Mouse (Mus musculus): ENCODE data around the gene Igfn1. TPM values are rescaled to one million over a fixed set of nuclear protein-coding genes. Genes with fewer than 3 reads are reported as not detected.

Igfn1 gene
- polyA plus RNA-seq, 1 experiment from 2014 or later = 0.09 TPM

DNA sequence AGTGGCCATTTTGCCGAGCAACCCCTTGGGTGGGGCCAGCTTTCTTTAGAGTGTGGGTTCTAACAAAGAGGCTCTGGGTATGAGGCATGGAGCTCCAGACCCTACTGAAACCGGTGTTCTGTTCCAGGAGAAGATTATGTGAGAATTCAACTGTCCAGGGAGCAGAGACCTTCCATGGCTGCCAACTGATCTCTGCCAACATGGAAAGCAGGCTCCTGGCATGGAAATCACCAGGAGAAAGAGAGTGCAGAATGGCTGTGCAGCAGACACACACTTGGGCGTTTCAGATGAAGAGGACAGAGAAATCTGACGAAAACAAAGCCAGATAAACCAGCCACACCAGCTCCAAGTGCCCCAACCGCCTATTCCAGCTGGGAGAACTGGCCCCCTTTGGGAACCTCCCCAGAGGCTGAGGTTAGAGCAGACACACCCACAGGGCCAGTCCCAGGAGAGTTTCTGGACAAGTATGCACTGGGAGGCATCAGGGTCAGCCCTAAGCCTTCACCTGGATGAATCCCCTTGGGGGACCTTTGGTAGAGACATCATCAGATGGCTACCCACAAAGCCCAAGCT is 89.6 kb downstream of the Igfn1 start:
- Histone ChIP-seq H3K9me3 (no peaks in the 10 kb centered on the region), H3K36me3 (no peaks in the 10 kb centered on the region), H3K4me1 (replicated peaks) (peaks cover 18% of the 10 kb centered on the region), H3K27ac (no peak overlapping the region), H3K4me3 (no peak overlapping the region), H3K27me3 (ENCODE audit: insufficient read depth, poor library complexity, severe bottlenecking) (peaks cover 89% of the 10 kb centered on the region)
- DNase-seq (ENCODE audit: low spot score) = no peak
- 31% methylated on average over 5 of the region's 5 CpGs for WGBS

- WGBS = 75% methylated on average over 4 of the region's 4 CpGs
These were observed 92.5 kb downstream of the Igfn1 start for GRCm38 (mm10) chr1:135913657-135914056.

GRCm38 (mm10) chr1:135909381-135909780 is 96.8 kb downstream of the Igfn1 start:
- no peaks in the 10 kb centered on the region for H3K36me3 ChIP-seq
- H3K4me1 ChIP-seq (replicated peaks) = peaks cover 17% of the 10 kb centered on the region
- H3K4me3 ChIP-seq = no peak overlapping the region
- no peak overlapping the region for H3K27ac ChIP-seq
- 21% methylated on average over 6 of the region's 6 CpGs for WGBS
- no peak for DNase-seq (ENCODE audit: low spot score)
- H3K9me3 ChIP-seq = no peaks in the 10 kb centered on the region
- peaks cover 41% of the 10 kb centered on the region for H3K27me3 ChIP-seq (ENCODE audit: insufficient read depth, poor library complexity, severe bottlenecking)

More at GRCm38 (mm10) chr1:135913657-135914056, 92.5 kb downstream of the Igfn1 start:
- DNase-seq (ENCODE audit: low spot score) = no peak
- H3K36me3 ChIP-seq = no peaks in the 10 kb centered on the region
- H3K27me3 ChIP-seq (ENCODE audit: insufficient read depth, poor library complexity, severe bottlenecking) = peaks cover 79% of the 10 kb centered on the region
- peaks cover 27% of the 10 kb centered on the region for H3K4me1 ChIP-seq (replicated peaks)
- no peak overlapping the region for H3K27ac ChIP-seq
- H3K9me3 ChIP-seq = no peaks in the 10 kb centered on the region
- H3K4me3 ChIP-seq = no peak overlapping the region

DNA sequence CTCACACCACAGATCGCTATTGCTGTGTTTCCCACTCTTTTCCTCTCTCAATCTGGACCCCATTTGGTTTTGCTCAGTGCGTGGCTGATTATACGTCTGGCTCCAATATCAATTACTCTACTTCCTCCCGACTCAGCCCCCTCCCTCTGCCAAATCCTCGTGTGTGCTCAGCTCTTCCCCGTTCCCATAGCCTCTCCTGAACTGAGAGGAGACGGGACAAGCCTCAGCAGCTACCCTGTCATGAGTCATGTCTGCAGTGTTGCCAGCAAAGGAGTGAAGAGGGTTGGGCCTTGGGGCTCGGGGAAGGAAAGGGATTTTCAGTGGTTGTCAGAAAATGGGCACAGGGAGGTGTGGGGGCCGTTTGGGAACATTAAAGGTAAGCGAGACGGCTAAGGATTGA is 99.4 kb downstream of the Igfn1 start:
- DNase-seq (ENCODE audit: low spot score) = no peak
- H3K4me1 ChIP-seq (replicated peaks) = peaks cover 17% of the 10 kb centered on the region
- H3K27me3 ChIP-seq (ENCODE audit: insufficient read depth, poor library complexity, severe bottlenecking) = peaks cover 26% of the 10 kb centered on the region
- H3K4me3 ChIP-seq = no peak overlapping the region
- WGBS = 78% methylated on average over 11 of the region's 11 CpGs
- H3K9me3 ChIP-seq = no peaks in the 10 kb centered on the region
- H3K36me3 ChIP-seq = no peaks in the 10 kb centered on the region
- no peak overlapping the region for H3K27ac ChIP-seq

Other genes starting within 250 kb of the Igfn1 start
- gene Phlda3, start 240.2 kb downstream of the Igfn1 start, polyA plus RNA-seq (2016; fragmentation: Nextera tagmentation; extraction: Ambion mirVana) = 19.3 and 21.7 TPM in 2 replicates
- 0.85 and 3.2 TPM in 2 replicates for gene Tnni1, start 226.9 kb downstream of the Igfn1 start, polyA plus RNA-seq (2016; fragmentation: Nextera tagmentation; extraction: Ambion mirVana)
- 1.0 and 3.9 TPM in 2 replicates for gene Lad1, start 187.7 kb downstream of the Igfn1 start, polyA plus RNA-seq (2016; fragmentation: Nextera tagmentation; extraction: Ambion mirVana)
- gene Tnnt2, start 170.0 kb downstream of the Igfn1 start, polyA plus RNA-seq (2016; fragmentation: Nextera tagmentation; extraction: Ambion mirVana) = 0.35 and 2.9 TPM in 2 replicates
- 0.20 TPM in 1 of 2 replicates, not detected in the other for gene Pkp1, start 87.1 kb downstream of the Igfn1 start, polyA plus RNA-seq (2016; fragmentation: Nextera tagmentation; extraction: Ambion mirVana)
- gene Tmem9, start 1.8 kb upstream of the Igfn1 start, polyA plus RNA-seq (2016; fragmentation: Nextera tagmentation; extraction: Ambion mirVana) = 148 and 161 TPM in 2 replicates
- not detected in 2 replicates for gene Ascl5, start 44.5 kb upstream of the Igfn1 start, polyA plus RNA-seq (2016; fragmentation: Nextera tagmentation; extraction: Ambion mirVana)
- gene Cacna1s, start 46.4 kb upstream of the Igfn1 start, polyA plus RNA-seq (2016; fragmentation: Nextera tagmentation; extraction: Ambion mirVana) = 0.07 and 0.47 TPM in 2 replicates
- gene Kif21b, start 125.0 kb upstream of the Igfn1 start, polyA plus RNA-seq (2016; fragmentation: Nextera tagmentation; extraction: Ambion mirVana) = 6.6 and 15.5 TPM in 2 replicates
- 0.40 and 0.47 TPM in 2 replicates for gene Mroh3, start 206.5 kb upstream of the Igfn1 start, polyA plus RNA-seq (2016; fragmentation: Nextera tagmentation; extraction: Ambion mirVana)
- 19.8 and 25.6 TPM in 2 replicates for gene Inava, start 227.9 kb upstream of the Igfn1 start, polyA plus RNA-seq (2016; fragmentation: Nextera tagmentation; extraction: Ambion mirVana)